Comparison of ENCODE assay signal across 15 mouse cellular contexts in the genomic region with DNA sequence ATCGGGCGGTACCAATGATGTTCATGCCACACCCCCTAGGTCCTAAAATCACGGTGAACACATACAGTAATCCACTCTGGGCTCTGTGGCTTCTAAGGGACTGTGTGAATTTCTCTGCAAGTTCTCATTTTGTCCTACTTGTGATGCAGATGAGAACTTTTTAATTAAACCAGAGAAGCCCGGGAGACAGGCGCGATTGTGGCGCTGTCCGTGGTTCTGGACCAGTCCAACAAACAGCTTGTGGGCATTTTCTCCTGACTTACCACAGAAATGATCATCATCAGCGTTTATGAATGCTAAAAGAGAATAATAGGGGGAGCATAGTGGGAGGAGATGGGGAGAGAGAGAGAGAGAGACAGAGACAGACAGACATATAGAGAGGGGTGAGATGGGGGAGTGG.
DNase-seq lines count a peak whose midpoint lies in the region; ATAC-seq and TF ChIP-seq lines count a peak whose summit lies in the region.
"Had no signal": no experiment of that assay in that cellular context is flagged by ENCODE, and none has a peak within 500 bp of the region (broad histone marks: within the 10 kb centered on the region; RNA-seq: fewer than 3 reads in every experiment).

No protein-coding gene starts in this region.

- no peak for TF ChIP-seq CTCF in liver, postnatal 0 days (IDR thresholded peaks at IDR 0.05; ENCODE audit: low read depth)
- TF ChIP-seq CTCF in gastrocnemius, adult 2 months (IDR thresholded peaks at IDR 0.05): no peak

- DNase-seq in embryo, embryonic 10 days (ENCODE audit: low spot score): peak; percentile 65
- DNase-seq in embryo, embryonic 9.5 days (ENCODE audit: extremely low spot score): no peak
- DNase-seq in liver, postnatal 0 days: peak; percentile 35
- DNase-seq in liver, embryonic 11.5 days (ENCODE audit: low spot score): no peak
- peak; percentile 43 for DNase-seq in embryo, embryonic 11 days
- peak; percentile 38 for DNase-seq in ovary, postnatal 36 days (ENCODE audit: low spot score)
- DNase-seq in midbrain, embryonic 11.5 days (ENCODE audit: low spot score, missing footprints): no peak
- DNase-seq in gastrocnemius, adult 2 months: no peak
- DNase-seq: cerebellum, adult 9-10 months; right cerebral cortex, postnatal 25 days had no signal

- no peak overlapping the region for H3K4me2 ChIP-seq in liver, postnatal 0 days (ENCODE audit: low read depth, low read length)
- H3K4me2 ChIP-seq in liver, embryonic 11.5 days: no peak overlapping the region
- no peak overlapping the region for H3K4me2 ChIP-seq in midbrain, embryonic 11.5 days
- H3K4me2 ChIP-seq: heart, embryonic 13.5 days; limb, embryonic 13.5 days had no signal

- WGBS in liver, postnatal 0 days (ENCODE audit: insufficient replicate concordance): 32% methylated on average over 9 of the region's 9 CpGs
- 31% methylated on average over 9 of the region's 9 CpGs for WGBS in liver, embryonic 11.5 days
- 18% methylated on average over 9 of the region's 9 CpGs for WGBS in midbrain, embryonic 11.5 days

- no peaks in the 10 kb centered on the region for H3K4me1 ChIP-seq in liver, postnatal 0 days (ENCODE audit: insufficient read depth)
- 0 out of 2 replicates have a peak, but pooled peaks cover 2% of the 10 kb centered on the region for H3K4me1 ChIP-seq in liver, embryonic 11.5 days (replicated peaks; ENCODE audit: control insufficient read depth, insufficient read depth, low read length)
- H3K4me1 ChIP-seq in midbrain, embryonic 11.5 days (ENCODE audit: control insufficient read depth, insufficient read depth, low read length): 0 out of 2 replicates have a peak, but pooled peaks cover 3% of the 10 kb centered on the region

- H3K36me3 ChIP-seq in liver, postnatal 0 days (replicated peaks; ENCODE audit: insufficient read depth, low read length): no peaks in the 10 kb centered on the region
- H3K36me3 ChIP-seq in liver, embryonic 11.5 days (ENCODE audit: control insufficient read depth, insufficient read depth, low read length): no peaks in the 10 kb centered on the region
- no peaks in the 10 kb centered on the region for H3K36me3 ChIP-seq in midbrain, embryonic 11.5 days (ENCODE audit: control insufficient read depth, insufficient read depth, low read length)
- H3K36me3 ChIP-seq: heart, embryonic 13.5 days; limb, embryonic 13.5 days had no signal

- H3K27me3 ChIP-seq in liver, postnatal 0 days (ENCODE audit: insufficient read depth, low read length): no peaks in the 10 kb centered on the region
- no peaks in the 10 kb centered on the region for H3K27me3 ChIP-seq in liver, embryonic 11.5 days (replicated peaks; ENCODE audit: control insufficient read depth, insufficient read depth, low read length)
- H3K27me3 ChIP-seq in midbrain, embryonic 11.5 days (ENCODE audit: control insufficient read depth, insufficient read depth, low read length): no peaks in the 10 kb centered on the region
- H3K27me3 ChIP-seq: limb, embryonic 13.5 days had no signal

- no peak overlapping the region for H3K9ac ChIP-seq in liver, postnatal 0 days (replicated peaks)
- H3K9ac ChIP-seq in liver, embryonic 11.5 days (ENCODE audit: low read depth, low read length): no peak overlapping the region
- H3K9ac ChIP-seq in midbrain, embryonic 11.5 days (ENCODE audit: low read length): no peak overlapping the region
- H3K9ac ChIP-seq: heart, embryonic 13.5 days; limb, embryonic 13.5 days had no signal

- no peak for TF ChIP-seq EP300 in liver, postnatal 0 days (IDR thresholded peaks at IDR 0.05; ENCODE audit: low read depth)

- intact Hi-C loops in gastrocnemius, adult 2 months (cut with DNase I): no loop called here

- no peaks in the 10 kb centered on the region for H3K9me3 ChIP-seq in liver, postnatal 0 days (ENCODE audit: low read length)
- H3K9me3 ChIP-seq in liver, embryonic 11.5 days (ENCODE audit: control insufficient read depth, low read length): no peaks in the 10 kb centered on the region
- no peaks in the 10 kb centered on the region for H3K9me3 ChIP-seq in midbrain, embryonic 11.5 days (ENCODE audit: control insufficient read depth, low read length)
- H3K9me3 ChIP-seq: heart, embryonic 13.5 days had no signal

- ATAC-seq in liver, postnatal 0 days: no peak
- ATAC-seq in liver, embryonic 11.5 days (replicated peaks; ENCODE audit: low FRiP score): no peak
- ATAC-seq in midbrain, embryonic 11.5 days (ENCODE audit: low FRiP score): no peak
- ATAC-seq: inflammation-experienced regulatory T-cells, adult 6 months; Patski had no signal

- H3K27ac ChIP-seq in liver, postnatal 0 days (ENCODE audit: low read depth): no peak overlapping the region
- H3K27ac ChIP-seq in liver, embryonic 11.5 days (ENCODE audit: low read depth, low read length): no peak overlapping the region
- H3K27ac ChIP-seq in midbrain, embryonic 11.5 days (ENCODE audit: low read depth, low read length): no peak overlapping the region
- H3K27ac ChIP-seq in gastrocnemius, adult 2 months: no peak overlapping the region
- H3K27ac ChIP-seq: heart, embryonic 13.5 days; limb, embryonic 13.5 days had no signal

- H3K4me3 ChIP-seq in liver, postnatal 0 days (ENCODE audit: low read depth, low read length): no peak overlapping the region
- H3K4me3 ChIP-seq in liver, embryonic 11.5 days (ENCODE audit: low read depth, low read length): no peak overlapping the region
- no peak overlapping the region for H3K4me3 ChIP-seq in midbrain, embryonic 11.5 days (ENCODE audit: low read depth, low read length)
- no peak overlapping the region for H3K4me3 ChIP-seq in gastrocnemius, adult 2 months
- H3K4me3 ChIP-seq: erythroblast, embryonic 14.5 days; heart, embryonic 13.5 days; limb, embryonic 13.5 days had no signal

Comparison
In these comparisons a context has a peak if more than half of its experiments do, and no peak if none do; other contexts are left out.
1. DNase-seq: peak in embryo, embryonic 10 days (single experiment), liver, postnatal 0 days (single experiment), embryo, embryonic 11 days (single experiment) and ovary, postnatal 36 days (single experiment); none in embryo, embryonic 9.5 days (single experiment), liver, embryonic 11.5 days (single experiment), midbrain, embryonic 11.5 days (single experiment) and gastrocnemius, adult 2 months (single experiment).